Comparison of ENCODE assay signal across 34 mouse cellular contexts in the genomic region with DNA sequence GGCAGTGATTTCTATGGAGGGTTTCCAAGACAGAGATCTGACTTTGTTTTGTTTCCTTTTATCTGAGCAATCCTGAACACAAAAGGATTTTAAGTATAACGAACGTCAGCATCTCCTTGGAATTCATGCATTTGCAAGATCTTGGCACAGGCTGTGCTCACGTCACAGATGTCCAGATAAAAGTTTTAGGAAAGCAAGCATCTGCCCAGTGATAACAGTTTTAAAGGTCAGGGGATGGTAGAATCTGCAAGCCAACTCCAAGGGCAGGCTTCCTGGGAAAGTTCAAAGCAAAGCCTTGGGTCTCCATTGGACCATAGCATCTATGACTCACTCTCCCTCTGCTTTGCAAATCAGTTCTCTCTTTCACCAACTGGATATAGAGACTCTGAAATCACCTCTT. TPM values are rescaled to one million over a fixed set of nuclear protein-coding genes. Genes with fewer than 3 reads are reported as not detected.
DNase-seq lines count a peak whose midpoint lies in the region; ATAC-seq and TF ChIP-seq lines count a peak whose summit lies in the region.
"Had no signal": no experiment of that assay in that cellular context is flagged by ENCODE, and none has a peak within 500 bp of the region (broad histone marks: within the 10 kb centered on the region; RNA-seq: fewer than 3 reads in every experiment).

No protein-coding gene starts in this region.

- no peak overlapping the region for H3K27ac ChIP-seq in heart, embryonic 12.5 days (ENCODE audit: poor library complexity, severe bottlenecking)
- H3K27ac ChIP-seq in midbrain, embryonic 16.5 days (ENCODE audit: low read length) = no peak overlapping the region
- H3K27ac ChIP-seq: embryonic facial prominence, embryonic 12.5 days; embryonic facial prominence, embryonic 15.5 days; hindbrain, embryonic 12.5 days; hindbrain, embryonic 15.5 days had no signal

- H3K9me3 ChIP-seq in heart, embryonic 12.5 days (replicated peaks) = no peaks in the 10 kb centered on the region
- no peaks in the 10 kb centered on the region for H3K9me3 ChIP-seq in midbrain, embryonic 16.5 days (replicated peaks; ENCODE audit: control insufficient read depth, low read length, poor library complexity, severe bottlenecking)
- H3K9me3 ChIP-seq: embryonic facial prominence, embryonic 12.5 days; embryonic facial prominence, embryonic 15.5 days; hindbrain, embryonic 12.5 days; hindbrain, embryonic 15.5 days had no signal

- POLR2A ChIA-PET in Patski (lab: Charles Lee) = no interaction called here

- H3K36me3 ChIP-seq in heart, embryonic 12.5 days = no peaks in the 10 kb centered on the region
- no peaks in the 10 kb centered on the region for H3K36me3 ChIP-seq in midbrain, embryonic 16.5 days (ENCODE audit: control insufficient read depth, insufficient read depth, low read length)
- H3K36me3 ChIP-seq: embryonic facial prominence, embryonic 12.5 days; embryonic facial prominence, embryonic 15.5 days; hindbrain, embryonic 12.5 days; hindbrain, embryonic 15.5 days had no signal

- H3K4me1 ChIP-seq in heart, embryonic 12.5 days (replicated peaks) = no peaks in the 10 kb centered on the region
- no peaks in the 10 kb centered on the region for H3K4me1 ChIP-seq in midbrain, embryonic 16.5 days (ENCODE audit: control insufficient read depth, insufficient read depth, low read length)
- H3K4me1 ChIP-seq: embryonic facial prominence, embryonic 12.5 days; embryonic facial prominence, embryonic 15.5 days; hindbrain, embryonic 12.5 days; hindbrain, embryonic 15.5 days had no signal

- peaks cover 14% of the 10 kb centered on the region for H3K27me3 ChIP-seq in Patski
- H3K27me3 ChIP-seq in heart, embryonic 12.5 days (replicated peaks) = no peaks in the 10 kb centered on the region
- H3K27me3 ChIP-seq in midbrain, embryonic 16.5 days (ENCODE audit: control insufficient read depth, insufficient read depth, low read depth, low read length) = no peaks in the 10 kb centered on the region
- H3K27me3 ChIP-seq: embryonic facial prominence, embryonic 12.5 days; embryonic facial prominence, embryonic 15.5 days; hindbrain, embryonic 12.5 days; hindbrain, embryonic 15.5 days had no signal

- 69% methylated on average over 3 of the region's 3 CpGs for WGBS in heart, embryonic 12.5 days
- 71% methylated on average over 3 of the region's 3 CpGs for WGBS in midbrain, embryonic 16.5 days

- peak; percentile 35 for ATAC-seq in Patski
- ATAC-seq in heart, embryonic 12.5 days (ENCODE audit: insufficient number of reproducible peaks, low FRiP score) = no peak
- no peak for ATAC-seq in midbrain, embryonic 16.5 days
- ATAC-seq: CD4-positive, CD25-positive, alpha-beta regulatory T cell, adult 4 months; forebrain, embryonic 14.5 days; forebrain, postnatal 0 days; intestine, postnatal 0 days had no signal

- H3K9ac ChIP-seq in heart, embryonic 12.5 days = no peak overlapping the region
- no peak overlapping the region for H3K9ac ChIP-seq in midbrain, embryonic 16.5 days (ENCODE audit: low read depth, low read length)
- H3K9ac ChIP-seq: embryonic facial prominence, embryonic 12.5 days; embryonic facial prominence, embryonic 15.5 days; forebrain, postnatal 0 days; hindbrain, embryonic 12.5 days; hindbrain, embryonic 15.5 days had no signal

- H3K4me3 ChIP-seq in heart, embryonic 12.5 days = no peak overlapping the region
- no peak overlapping the region for H3K4me3 ChIP-seq in midbrain, embryonic 16.5 days (ENCODE audit: low read depth, low read length)
- H3K4me3 ChIP-seq: embryonic facial prominence, embryonic 12.5 days; embryonic facial prominence, embryonic 15.5 days; hindbrain, embryonic 12.5 days; hindbrain, embryonic 15.5 days had no signal

- no peak for TF ChIP-seq CTCF in Patski (IDR thresholded peaks at IDR 0.05)

- no peak overlapping the region for H3K4me2 ChIP-seq in heart, embryonic 12.5 days
- no peak overlapping the region for H3K4me2 ChIP-seq in midbrain, embryonic 16.5 days (ENCODE audit: low read length)
- H3K4me2 ChIP-seq: embryonic facial prominence, embryonic 12.5 days; embryonic facial prominence, embryonic 15.5 days; hindbrain, embryonic 12.5 days; hindbrain, embryonic 15.5 days had no signal

- CTCF ChIA-PET in Patski (lab: Charles Lee) = no interaction called here

- no peak for DNase-seq in Patski (ENCODE audit: low read depth, low spot score)
- DNase-seq in ZHBTc4 (ENCODE audit: low read depth, low spot score) = peak; percentile 3
- peak; percentile 84 for DNase-seq in adrenal gland, adult 2 months
- peak; percentile 80 for DNase-seq in adrenal gland, postnatal 14 days
- no peak for DNase-seq in kidney, adult 11 months
- DNase-seq in layer of hippocampus, adult 9-10 months (ENCODE audit: low spot score) = no peak
- DNase-seq: cerebellum, adult 11-12 months; cerebellum, adult 9-10 months; cerebellum, postnatal 14 days; forebrain, postnatal 0 days; gastrocnemius, postnatal 25 days; heart, adult 18-20 months had no signal

- in situ Hi-C loops in Patski (cut with MboI; ENCODE audit: low pct_unique_long_range_greater_than_20kb) = no loop called here

RNA-seq across cellular contexts. Expression of gene Gm21973, which starts 5.4 kb away (rescaled TPM):
- polyA plus RNA-seq in Patski (2021) = not detected
- total RNA-seq in adrenal gland, adult 2 months (2021) = 1 to 10 TPM in 1 of 2 experiments, not detected in 1; 1.3 TPM
- not detected in 2 replicates for polyA plus RNA-seq in adrenal gland, adult 2 months (2012; rRNA removed)
- 1.5 TPM in 1 of 2 replicates, not detected in the other for total RNA-seq in adrenal gland, postnatal 14 days (2021)
- polyA plus RNA-seq in heart, embryonic 12.5 days (2016; fragmentation: Nextera tagmentation; extraction: Ambion mirVana) = not detected in 2 replicates
- not detected in 2 replicates for polyA plus RNA-seq in midbrain, embryonic 16.5 days (2015; fragmentation: Nextera tagmentation; extraction: Ambion mirVana)
- total RNA-seq: common myeloid progenitor, adult 5-6 weeks; forebrain, postnatal 0 days; gastrocnemius, adult 8-10 months; gastrocnemius, postnatal 25 days; heart, adult 18-20 months; heart, postnatal 25 days; hematopoietic stem cell, adult 5-6 weeks; MEL had no signal
- polyA plus RNA-seq: brain, embryonic 14.5 days; C2C12; CD4-positive, CD25-positive, alpha-beta regulatory T cell, adult 4 months; embryonic facial prominence, embryonic 12.5 days; embryonic facial prominence, embryonic 15.5 days; forebrain, embryonic 11.5 days; forebrain, embryonic 14.5 days; forebrain, postnatal 0 days; frontal cortex, adult 2 months; gonadal fat pad, adult 2 months; heart, embryonic 14.5 days; heart, postnatal 0 days; hindbrain, embryonic 12.5 days; hindbrain, embryonic 15.5 days; intestine, embryonic 14.5 days; intestine, postnatal 0 days had no signal

RNA-seq across cellular contexts. Expression of gene Agxt2, which starts 27.7 kb away (rescaled TPM):
- not detected for polyA plus RNA-seq in Patski (2021)
- total RNA-seq in adrenal gland, adult 2 months (2021) = 1 to 10 TPM in 1 of 2 experiments, under 1 TPM in 1; 0.73 to 4.5 TPM
- polyA plus RNA-seq in adrenal gland, adult 2 months (2012; rRNA removed) = 0.50 and 1.3 TPM in 2 replicates
- total RNA-seq in adrenal gland, postnatal 14 days (2021) = 3.0 and 17.8 TPM in 2 replicates
- not detected in 2 replicates for polyA plus RNA-seq in heart, embryonic 12.5 days (2016; fragmentation: Nextera tagmentation; extraction: Ambion mirVana)
- polyA plus RNA-seq in midbrain, embryonic 16.5 days (2015; fragmentation: Nextera tagmentation; extraction: Ambion mirVana) = not detected in 2 replicates
- total RNA-seq: common myeloid progenitor, adult 5-6 weeks; forebrain, postnatal 0 days; gastrocnemius, adult 8-10 months; gastrocnemius, postnatal 25 days; heart, postnatal 25 days; hematopoietic stem cell, adult 5-6 weeks; MEL had no signal
- polyA plus RNA-seq: brain, embryonic 14.5 days; C2C12; CD4-positive, CD25-positive, alpha-beta regulatory T cell, adult 4 months; embryonic facial prominence, embryonic 12.5 days; embryonic facial prominence, embryonic 15.5 days; forebrain, embryonic 11.5 days; forebrain, embryonic 14.5 days; forebrain, postnatal 0 days; frontal cortex, adult 2 months; heart, embryonic 14.5 days; heart, postnatal 0 days; hindbrain, embryonic 12.5 days; hindbrain, embryonic 15.5 days; intestine, embryonic 14.5 days had no signal

Comparison
In these comparisons a context has a peak if more than half of its experiments do, and no peak if none do; other contexts are left out.
1. DNase-seq: peak in ZHBTc4 (single experiment), adrenal gland, adult 2 months (single experiment) and adrenal gland, postnatal 14 days (single experiment); none in Patski (single experiment), kidney, adult 11 months (single experiment) and layer of hippocampus, adult 9-10 months (single experiment).